Mouse (Mus musculus) spleen, adult 2 months (tissue): ENCODE data around the gene Shisa2.

Experiments used
- CTCF ChIP-seq: fragments of 200-500 bp; IDR thresholded peaks from 2 replicates; pipeline ENCODE4 v1.5.1; 2011; ENCODE audit warnings: mild to moderate bottlenecking, inconsistent platforms; ENCODE audit not compliant: insufficient read depth, insufficient read length, insufficient replicate concordance; ENCODE audit errors: extremely low read depth
- POLR2A ChIP-seq: fragments of 200-500 bp; IDR thresholded peaks from 2 replicates; pipeline ENCODE4 v1.6.1; 2011; ENCODE audit warnings: low read depth, low read length, inconsistent platforms

GRCm38 (mm10) chr14:59594988-59595387 lies 30.1 kb upstream of the Shisa2 start:
- no peak for TF ChIP-seq CTCF
- TF ChIP-seq POLR2A, result no peak
